Mouse (Mus musculus): Measurements from ENCODE around the gene Ly6g6f. TPM values are rescaled to one million over a fixed set of nuclear protein-coding genes. Genes with fewer than 3 reads are reported as not detected.

The Ly6g6f gene
- total and polyA plus RNA-seq, 3 experiments: 0.88 to 3.0 TPM; not detected in 1

DNA sequence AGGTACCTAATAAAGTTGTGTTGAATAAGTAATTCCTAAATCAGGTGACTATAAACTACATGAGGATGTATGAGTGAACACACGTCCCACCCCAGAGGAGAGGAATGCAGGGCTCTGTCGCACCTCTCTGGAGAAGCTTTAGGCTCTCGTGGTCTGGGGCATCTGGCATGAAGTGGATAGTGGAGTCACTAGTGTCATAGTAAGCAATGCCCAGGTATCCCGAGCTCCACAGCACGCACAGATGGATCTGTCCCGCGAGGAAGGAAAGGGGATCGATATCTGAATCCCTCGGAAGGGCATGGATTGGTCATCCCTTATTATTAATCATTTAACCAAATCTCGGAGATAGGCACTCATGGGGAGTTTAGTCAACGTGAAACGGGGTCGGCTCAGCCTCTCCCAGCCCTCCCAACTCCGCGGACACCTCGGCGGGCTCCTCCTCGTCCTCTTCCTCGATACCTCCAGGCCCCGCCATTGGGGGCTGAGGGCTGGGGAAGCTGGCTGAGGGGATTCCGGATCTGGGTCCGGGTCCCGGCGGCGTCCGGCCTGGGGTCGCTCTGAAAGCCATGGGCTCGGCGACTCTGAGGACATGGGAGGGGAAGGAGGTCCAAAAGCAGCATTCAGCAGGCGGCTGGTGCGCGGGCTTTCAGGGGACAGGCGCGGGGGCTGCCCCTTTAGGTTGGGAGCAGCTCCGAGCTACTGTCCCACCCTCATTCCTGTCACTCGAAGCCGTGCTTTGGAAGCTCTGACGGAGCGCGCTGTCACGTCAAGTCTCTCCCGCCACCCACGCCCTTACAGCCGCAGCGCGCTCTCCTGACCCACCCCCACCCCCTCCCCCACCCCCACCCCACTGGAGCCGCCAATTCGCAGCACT, 39.4 kb downstream of the Ly6g6f start:
- peak overlapping the region; percentile 85 for H3K9ac ChIP-seq (ENCODE audit: control insufficient read depth, low read depth, low read length, poor library complexity, severe bottlenecking)
- peaks cover 7 to 39% of the 10 kb centered on the region in 2 experiments for H3K4me1 ChIP-seq (ENCODE audit: control insufficient read depth in 1 of 2, insufficient read depth in 2 of 2, low read length in 2 of 2)
- H3K79me2 ChIP-seq (ENCODE audit: control insufficient read depth, insufficient read depth, low read length, poor library complexity): peaks cover 13% of the 10 kb centered on the region
- H3K36me3 ChIP-seq (ENCODE audit: control insufficient read depth in 1 of 2, insufficient read depth in 2 of 2, low read length in 2 of 2): peaks cover 0 to 28% of the 10 kb centered on the region in 2 experiments; a peak in 2 of 4 replicates
- TF ChIP-seq CTCF (IDR thresholded peaks at IDR 0.05 in 2 of 3, conservative IDR thresholded peaks at IDR 0.05 in 1 of 3; ENCODE audit: control insufficient read depth in 1 of 3, insufficient read depth in 1 of 3, low read depth in 2 of 3, low read length in 3 of 3, poor library complexity in 1 of 3, severe bottlenecking in 1 of 3) (no peak), TCF12 (IDR thresholded peaks at IDR 0.05; ENCODE audit: low read depth, low read length) (peak; percentile 42; the same call in 1 of the 2 replicates), EP300 (IDR thresholded peaks at IDR 0.05; ENCODE audit: low read depth in 1 of 2, low read length in 2 of 2) (0 out of 4 replicates have a peak, but pooled peaks of 1 of the 2 experiments have one; percentile 42), ETS1 (IDR thresholded peaks at IDR 0.05; ENCODE audit: low read depth, low read length) (peak; percentile 58; the same call in 1 of the 2 replicates), MEF2A (IDR thresholded peaks at IDR 0.05; ENCODE audit: extremely low read depth, insufficient replicate concordance, low read depth, low read length, poor library complexity, severe bottlenecking) (no peak), NELFE (IDR thresholded peaks at IDR 0.05; ENCODE audit: low read depth, low read length) (peak; percentile 56; the same call in 1 of the 2 replicates), ZC3H11A (IDR thresholded peaks at IDR 0.05; ENCODE audit: low read depth, low read length) (no peak), ELF1 (IDR thresholded peaks at IDR 0.05; ENCODE audit: low read depth, low read length) (0 out of 2 replicates have a peak, but pooled peaks have one; percentile 1), USF2 (IDR thresholded peaks at IDR 0.05; ENCODE audit: borderline replicate concordance in 1 of 2, insufficient read depth in 1 of 2, low read depth in 1 of 2, low read length in 2 of 2) (no peak), USF1 (IDR thresholded peaks at IDR 0.05; ENCODE audit: low read depth, low read length) (no peak), JUND (IDR thresholded peaks at IDR 0.05; ENCODE audit: low read depth, low read length) (no peak), POLR2AphosphoS2 (IDR thresholded peaks at IDR 0.05; ENCODE audit: low read length) (peak; percentile 61; the same call in 1 of the 2 replicates), MXI1 (IDR thresholded peaks at IDR 0.05; ENCODE audit: low read depth, low read length) (peak; percentile 51), ZNF384 (IDR thresholded peaks at IDR 0.05; ENCODE audit: low read depth, low read length) (no peak), NRF1 (IDR thresholded peaks at IDR 0.05; ENCODE audit: insufficient read depth, low read depth, low read length, poor library complexity, severe bottlenecking) (no peak), MYB (IDR thresholded peaks at IDR 0.05; ENCODE audit: low read depth, low read length) (no peak), UBTF (IDR thresholded peaks at IDR 0.05; ENCODE audit: borderline replicate concordance, insufficient read depth, low read depth, low read length) (no peak), POLR2A (IDR thresholded peaks at IDR 0.05; ENCODE audit: control insufficient read depth in 1 of 2, insufficient read depth in 1 of 2, low read depth in 1 of 2, low read length in 2 of 2, poor library complexity in 1 of 2) (peak; percentile 43 to 67; a peak in 3 of 4 replicates), MYC (IDR thresholded peaks at IDR 0.05; ENCODE audit: low read depth, low read length) (no peak), MAX (IDR thresholded peaks at IDR 0.05; ENCODE audit: low read length) (no peak; the same call in none of the 2 replicates), MAZ (IDR thresholded peaks at IDR 0.05; ENCODE audit: low read depth, low read length) (0 out of 2 replicates have a peak, but pooled peaks have one; percentile 38), ZMIZ1 (IDR thresholded peaks at IDR 0.05; ENCODE audit: low read depth, low read length) (peak; percentile 66; the same call in 1 of the 2 replicates), POLR2AphosphoS5 (IDR thresholded peaks at IDR 0.05; ENCODE audit: borderline replicate concordance, low read depth, low read length) (no peak), BHLHE40 (IDR thresholded peaks at IDR 0.05; ENCODE audit: borderline replicate concordance, low read depth, low read length) (no peak)
- peak overlapping the region; percentile 47 to 53 for H3K4me3 ChIP-seq (ENCODE audit: control insufficient read depth in 1 of 2, insufficient read depth in 1 of 2, low read depth in 2 of 2, low read length in 2 of 2)
- peak overlapping the region; percentile 91 for H3K27ac ChIP-seq (ENCODE audit: control insufficient read depth, low read depth, low read length)
- no peaks in the 10 kb centered on the region for H3K27me3 ChIP-seq (ENCODE audit: control insufficient read depth in 1 of 2, insufficient read depth in 2 of 2, low read length in 2 of 2)
- H3K9me3 ChIP-seq (replicated peaks; ENCODE audit: insufficient read depth, low read length): no peaks in the 10 kb centered on the region
- peak; percentile 57 for DNase-seq (ENCODE audit: low read depth, low spot score)
